Mouse (Mus musculus) thymus, postnatal 10 days (tissue): Measurements from ENCODE around the gene Commd7.

ENCODE experiments used
- DNase-seq, 2 experiments: peaks; one replicate each; pipeline ENCODE4 v3.0.0; 2021; ENCODE audit warnings: low spot score in 2 of 2

Gene Commd7

DNA sequence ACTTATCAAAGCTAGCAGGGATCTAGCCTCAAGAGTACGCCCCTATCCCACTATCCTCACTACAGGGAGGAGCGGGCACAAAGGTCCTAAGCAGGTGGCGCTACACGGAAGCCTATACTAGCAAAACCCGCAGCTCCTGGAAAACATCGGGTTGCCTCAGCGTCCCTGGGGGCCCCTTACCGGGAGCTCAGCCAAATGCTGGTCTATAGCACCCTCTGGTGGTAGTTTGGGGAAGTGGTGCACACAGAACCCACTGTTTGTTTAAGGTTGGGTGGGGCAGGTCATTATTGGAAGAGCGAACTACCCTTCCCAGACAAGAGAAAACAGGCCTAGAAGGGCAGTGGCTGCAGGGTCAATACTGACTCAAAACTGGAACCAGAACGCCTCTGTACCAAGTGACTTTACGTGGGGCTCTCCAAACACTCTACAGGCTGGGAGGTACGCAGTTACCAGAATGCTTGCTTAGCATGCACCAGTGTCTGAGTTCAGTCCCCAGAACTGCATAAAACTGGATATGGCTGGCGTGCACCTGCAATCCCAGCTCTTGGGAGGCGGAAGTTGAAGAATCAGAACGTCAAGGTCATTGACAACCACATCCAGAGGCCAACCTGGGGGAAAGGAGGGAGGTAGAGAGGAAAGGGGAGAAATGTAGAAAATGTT, 45.9 kb downstream of the Commd7 start:
- peak; percentile 67 to 90 for DNase-seq

DNA sequence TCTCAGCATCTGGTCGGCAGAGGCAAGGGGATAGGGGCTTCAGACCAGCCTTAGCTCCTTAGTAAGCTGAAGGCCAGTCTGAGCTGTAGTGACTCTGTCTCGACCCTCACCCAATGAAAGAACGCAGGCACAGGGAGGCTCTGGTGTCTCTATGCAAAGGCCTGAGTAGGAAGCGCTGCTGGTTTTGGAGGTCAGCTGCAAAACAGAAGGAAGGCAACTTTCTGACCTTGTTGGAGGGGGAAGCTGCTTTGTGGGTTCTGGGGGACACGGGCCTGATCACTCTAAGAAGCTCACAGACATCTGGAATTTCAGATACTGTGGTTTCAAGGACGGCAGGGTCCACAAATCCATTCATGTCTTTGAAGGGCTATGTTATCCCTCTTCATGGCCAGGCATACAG, 46.6 kb downstream of the Commd7 start:
- no peak for DNase-seq

DNA sequence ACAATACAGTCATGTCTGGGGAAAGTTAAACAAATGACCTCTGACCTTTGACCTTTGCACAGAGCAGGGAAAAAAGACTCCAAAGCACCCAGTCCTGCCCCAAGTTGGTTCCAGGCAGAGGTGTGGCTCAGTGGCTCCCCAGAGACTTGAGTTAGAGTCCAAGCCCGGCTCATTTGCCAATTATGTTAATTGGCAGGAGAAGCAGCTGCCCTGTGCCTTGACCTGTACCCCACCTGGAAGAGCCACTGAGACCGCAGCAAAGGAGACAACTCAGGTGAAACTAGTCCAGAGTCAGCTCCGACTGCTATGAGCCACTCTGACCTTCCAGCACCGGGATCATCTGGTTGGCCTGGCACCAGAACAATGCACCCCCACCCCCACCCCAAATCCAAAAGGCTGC, 48.2 kb downstream of the Commd7 start:
- DNase-seq = no peak

DNA sequence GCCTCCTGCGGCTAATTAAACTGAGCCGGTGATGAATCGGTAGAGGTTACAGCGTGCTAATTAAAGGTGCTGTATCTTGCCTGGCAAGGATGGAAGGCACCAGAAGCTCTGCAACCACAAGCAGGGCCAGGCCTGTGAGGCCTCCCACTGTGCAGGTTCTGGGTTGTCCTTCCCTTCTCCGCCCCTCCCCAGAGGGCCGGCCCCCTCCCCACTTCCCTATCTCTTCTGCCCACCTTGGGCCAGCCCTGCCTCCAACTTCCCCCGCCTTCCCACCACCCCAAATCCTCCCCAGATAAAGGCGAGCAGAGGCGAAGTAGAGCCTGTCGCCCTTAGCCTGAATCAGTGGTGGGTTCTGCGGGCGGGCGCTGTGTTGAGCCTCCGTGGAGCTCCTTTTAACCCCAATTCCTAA, 48.9 kb downstream of the Commd7 start:
- DNase-seq = no peak

DNA sequence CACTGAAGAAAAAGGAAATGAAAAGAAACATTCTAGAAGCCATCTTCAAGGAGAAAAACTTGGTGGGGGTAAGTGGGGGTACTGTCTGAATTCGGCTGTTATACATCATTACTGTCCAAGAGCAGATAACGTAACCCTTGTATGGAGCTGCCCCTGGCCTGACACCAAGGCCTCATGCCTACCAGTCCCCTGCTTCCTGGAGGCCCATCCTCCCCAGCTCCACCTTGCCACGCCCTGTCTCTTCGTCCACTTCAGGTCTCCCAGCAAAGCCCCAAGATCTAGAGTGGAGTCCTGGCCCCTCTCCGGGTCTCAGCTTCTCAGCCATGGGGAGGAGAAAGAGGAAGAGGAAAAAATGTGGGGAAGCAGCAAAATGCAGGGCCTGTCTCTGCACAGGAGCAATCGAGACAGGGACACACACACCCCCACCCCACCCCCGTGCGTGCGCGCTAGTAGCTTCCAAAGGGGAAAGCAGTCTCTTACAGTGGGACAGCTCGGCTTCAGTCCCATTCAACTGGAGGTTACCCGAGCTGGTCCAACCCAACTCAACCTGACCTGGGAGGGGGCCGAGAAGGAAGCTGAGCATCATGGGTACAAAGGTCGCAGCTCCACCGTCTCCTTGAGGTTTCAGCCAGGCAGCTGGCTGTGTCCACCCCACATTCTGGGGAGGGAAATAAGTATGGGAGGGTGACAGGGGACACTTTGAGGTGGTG, 49.5 kb downstream of the Commd7 start:
- DNase-seq = no peak

DNA sequence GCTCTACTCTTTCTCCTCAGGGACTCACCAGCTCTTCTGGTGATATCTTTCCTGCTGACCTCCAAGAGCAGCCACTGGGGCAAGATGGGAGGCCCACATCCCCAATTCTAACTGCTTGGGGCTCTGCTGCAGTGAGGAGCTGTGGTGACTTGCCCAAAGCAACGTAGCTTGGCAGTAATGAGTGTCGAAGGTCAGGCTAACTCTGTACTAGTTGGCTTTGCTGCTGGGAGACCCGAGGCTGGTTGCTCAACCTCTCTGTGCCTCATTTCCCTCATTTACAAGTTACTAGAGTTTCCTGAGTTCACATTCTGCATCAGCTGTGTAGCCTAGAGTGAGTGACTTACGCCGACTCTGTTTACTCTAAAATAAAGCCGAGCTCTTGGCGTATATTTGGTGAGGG, 51.2 kb downstream of the Commd7 start:
- DNase-seq = no peak

DNA sequence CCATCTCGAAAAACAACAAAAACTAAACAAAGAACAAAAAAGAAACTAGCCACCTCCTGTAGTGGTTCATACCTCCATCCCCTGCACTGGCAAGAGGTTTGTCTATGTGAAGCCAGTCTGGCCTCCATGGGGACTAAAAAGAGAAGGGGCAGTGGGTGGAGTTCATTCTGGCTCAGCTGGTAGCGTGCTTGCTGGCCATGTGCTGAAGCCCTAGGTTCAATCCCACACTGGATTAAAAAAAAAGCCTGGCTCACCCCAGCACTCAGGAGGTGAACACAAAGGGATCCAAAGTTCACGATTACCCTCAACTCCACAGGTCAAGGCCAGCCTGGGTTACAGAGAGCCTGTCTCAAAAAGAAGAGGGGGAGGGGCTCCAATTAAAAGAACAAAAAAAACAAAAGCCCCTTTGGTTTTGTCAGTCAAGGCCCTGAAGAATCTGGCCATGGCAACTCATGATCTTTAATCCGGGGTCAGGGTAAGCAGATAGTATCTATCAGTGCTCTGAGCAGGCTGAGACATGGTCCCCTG, 52.1 kb downstream of the Commd7 start:
- DNase-seq = no peak

DNA sequence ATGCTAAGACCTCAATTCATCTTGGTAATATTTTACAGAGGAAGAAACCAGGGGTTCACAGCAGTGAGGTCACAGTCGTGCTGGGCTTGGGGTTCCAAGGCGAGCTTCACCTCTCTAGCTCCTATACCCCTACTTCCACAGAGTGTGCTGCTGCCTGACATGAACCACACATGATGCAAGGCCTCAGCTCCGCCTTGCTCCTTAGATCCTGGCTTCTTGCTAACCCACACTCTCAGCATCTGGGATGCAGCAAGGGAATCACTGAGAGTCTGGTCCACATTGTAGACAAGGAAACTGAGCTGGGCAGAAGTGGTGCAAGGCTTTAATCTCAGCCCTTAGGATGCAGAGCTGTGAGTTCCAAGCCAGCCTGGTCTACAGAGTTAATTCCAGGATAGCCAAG, 52.5 kb downstream of the Commd7 start:
- DNase-seq = no peak

DNA sequence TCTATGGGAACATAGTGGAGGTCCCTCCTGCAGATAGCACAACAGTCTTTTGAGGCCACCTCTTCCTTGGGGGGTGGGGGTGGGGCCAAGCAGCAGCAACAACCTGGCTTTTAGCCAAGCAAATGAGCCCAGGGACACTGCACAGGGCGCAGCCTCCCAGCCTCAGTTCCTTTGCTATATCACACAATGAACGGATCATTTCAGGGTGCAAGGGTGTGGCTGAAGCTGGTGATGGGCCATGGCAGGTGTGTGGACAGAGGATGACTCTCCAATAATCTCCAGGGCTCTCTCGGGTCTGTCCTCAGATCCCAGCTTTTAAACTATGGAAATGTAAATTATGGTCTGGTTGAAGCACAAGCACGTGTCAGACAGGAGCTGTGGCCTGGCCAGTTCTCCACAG, 55.5 kb downstream of the Commd7 start:
- no peak for DNase-seq

DNA sequence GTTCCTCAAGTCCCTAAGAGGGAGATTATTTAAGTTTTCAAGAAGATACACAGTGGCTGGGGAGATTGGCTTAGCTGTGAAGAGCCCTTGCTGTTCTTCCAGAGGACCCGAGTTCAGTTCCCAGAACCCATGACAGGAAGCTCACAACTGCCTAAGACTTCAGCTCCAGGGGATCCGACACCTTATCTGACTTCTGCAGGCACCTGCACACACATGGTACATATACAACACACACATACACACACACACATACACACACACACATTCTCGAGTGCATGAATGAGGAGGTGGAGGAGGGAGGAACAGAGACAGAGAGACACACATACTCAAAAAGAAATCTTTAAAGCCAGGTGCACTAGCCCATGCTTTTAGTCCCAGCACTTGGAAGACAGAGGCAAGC, 56.4 kb downstream of the Commd7 start:
- DNase-seq = no peak

DNA sequence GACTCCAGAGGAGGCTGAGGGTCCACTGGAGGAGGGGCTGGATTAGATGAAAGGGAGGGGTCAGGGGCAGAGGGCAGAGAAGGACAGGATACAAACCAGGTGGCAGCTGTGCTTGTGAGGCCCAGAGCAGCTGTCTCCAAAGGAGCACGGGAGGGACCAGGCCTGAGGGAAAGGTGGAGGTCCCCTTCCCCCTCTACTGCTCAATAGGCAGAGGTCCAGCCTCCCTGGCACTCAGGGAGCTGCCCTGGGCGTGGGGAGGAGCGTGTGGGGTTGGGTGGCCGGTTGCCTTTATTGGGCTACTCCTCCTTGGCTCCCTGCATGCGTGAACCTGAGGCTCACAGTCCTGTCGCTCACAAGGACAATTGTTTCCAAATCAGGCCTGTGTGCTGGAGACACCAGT, 57.0 kb downstream of the Commd7 start:
- DNase-seq = no peak

DNA sequence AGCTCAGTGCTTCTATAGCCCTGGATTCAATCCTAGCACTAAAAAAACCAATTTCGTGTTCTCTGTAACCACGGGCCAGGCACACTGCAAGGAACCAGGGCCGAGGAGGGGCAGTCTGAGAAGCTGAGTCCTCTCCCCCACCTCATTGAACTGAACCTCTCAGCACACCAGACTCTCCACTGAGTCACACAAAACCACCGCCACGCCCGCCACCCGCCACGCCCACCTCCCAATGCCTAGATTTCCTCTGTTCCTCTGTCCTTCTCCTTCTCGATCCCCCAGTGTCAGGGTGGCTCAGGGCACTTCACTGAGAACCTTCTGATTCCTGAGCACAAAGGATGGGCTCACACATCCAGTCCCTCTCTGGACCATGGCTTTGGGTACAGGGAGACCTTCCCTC, 59.5 kb downstream of the Commd7 start:
- no peak for DNase-seq

DNA sequence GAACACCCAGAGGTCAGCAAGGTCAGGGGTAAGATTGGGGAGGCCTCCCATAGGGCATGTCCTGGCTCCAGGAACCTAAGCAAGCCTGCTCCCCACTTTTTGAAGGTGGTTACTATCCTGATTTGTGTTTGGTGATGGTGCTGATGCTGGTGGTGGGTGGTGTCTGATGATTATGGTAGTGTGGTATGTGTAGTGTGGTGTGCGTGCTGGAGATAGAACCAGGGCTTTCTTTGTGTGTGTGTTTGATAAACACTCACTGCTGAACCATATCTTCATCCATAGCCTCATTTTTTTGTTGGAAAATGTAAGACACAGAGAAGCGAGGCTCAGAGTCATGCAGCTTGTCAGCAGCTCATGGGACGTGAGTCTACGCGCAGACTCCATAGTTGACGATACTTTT, 64.0 kb downstream of the Commd7 start:
- DNase-seq = no peak

DNA sequence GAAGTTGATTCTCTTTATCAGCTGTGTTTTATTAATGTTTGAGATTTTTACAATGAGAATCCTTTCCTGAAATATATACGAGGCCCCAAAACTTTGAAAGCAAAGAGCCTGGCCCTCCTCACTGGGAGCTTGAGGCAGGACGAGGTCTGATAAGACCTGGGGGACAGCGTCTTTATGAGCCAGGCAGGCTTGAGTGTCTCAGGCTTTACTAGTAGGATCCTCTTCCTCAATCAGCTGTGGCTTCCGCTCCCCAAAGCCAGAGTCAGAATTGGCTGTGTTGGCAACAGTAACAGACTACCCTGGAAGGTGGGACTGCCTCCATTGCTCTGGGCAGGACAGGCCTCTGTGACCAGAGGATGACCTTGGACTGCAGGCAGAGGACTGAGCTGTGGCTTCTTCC, 64.6 kb downstream of the Commd7 start:
- no peak for DNase-seq
